Mouse (Mus musculus): ENCODE results near the gene Syap1. TPM values are rescaled to one million over a fixed set of nuclear protein-coding genes. Genes with fewer than 3 reads are reported as not detected.

The Syap1 gene
- polyA plus RNA-seq, 1 experiment from 2014 or later: 46.7 TPM

GRCm38 (mm10) chrX:162828016-162828415 is 60.2 kb downstream of the Syap1 start:
- Histone ChIP-seq H3K4me3 (ENCODE audit: low read depth, low read length) (peak overlapping the region; percentile 52), H3K36me3 (ENCODE audit: control insufficient read depth, insufficient read depth) (no peaks in the 10 kb centered on the region), H3K27ac (ENCODE audit: low read depth, low read length) (no peak overlapping the region), H3K9ac (ENCODE audit: low read depth, low read length) (no peak overlapping the region), H3K4me2 (replicated peaks; ENCODE audit: low read depth) (peak overlapping the region; percentile 75), H3K27me3 (replicated peaks; ENCODE audit: control insufficient read depth, insufficient read depth, low read length) (no peaks in the 10 kb centered on the region), H3K4me1 (replicated peaks; ENCODE audit: control insufficient read depth, insufficient read depth, low read length) (no peaks in the 10 kb centered on the region), H3K9me3 (ENCODE audit: control insufficient read depth) (no peaks in the 10 kb centered on the region)
- TF ChIP-seq CTCF (IDR thresholded peaks at IDR 0.05; ENCODE audit: low read depth): no peak
- ATAC-seq: no peak
- WGBS: 39% methylated on average over 6 of the region's 6 CpGs

MicroRNAs within 50 kb of the gene (microRNA counts, 519-probe panel; counts per million panel counts)
- microRNA mmu-miR-3473: not detected

Small RNA genes within 50 kb of the gene (microRNA-seq; reads per million reads assigned to microRNA genes)
- gene Mir3473a: not detected

Other genes starting within 250 kb of the Syap1 start
- 0.48 and 0.60 TPM in 2 replicates for gene Reps2, start 244.8 kb downstream of the Syap1 start, polyA plus RNA-seq (2015; fragmentation: Nextera tagmentation; extraction: Ambion mirVana)
- gene Rbbp7, start 128.0 kb downstream of the Syap1 start, polyA plus RNA-seq (2015; fragmentation: Nextera tagmentation; extraction: Ambion mirVana): 233 and 235 TPM in 2 replicates
- gene Txlng, start 59.0 kb downstream of the Syap1 start, polyA plus RNA-seq (2015; fragmentation: Nextera tagmentation; extraction: Ambion mirVana): 5.7 and 6.7 TPM in 2 replicates
- 29.6 and 32.9 TPM in 2 replicates for gene Ctps2, start 12.8 kb upstream of the Syap1 start, polyA plus RNA-seq (2015; fragmentation: Nextera tagmentation; extraction: Ambion mirVana)
- 798 and 924 TPM in 2 replicates for gene S100g, start 76.2 kb upstream of the Syap1 start, polyA plus RNA-seq (2015; fragmentation: Nextera tagmentation; extraction: Ambion mirVana)